Mouse (Mus musculus): Measurements from ENCODE around the gene Ltc4s. TPM values are rescaled to one million over a fixed set of nuclear protein-coding genes. Genes with fewer than 3 reads are reported as not detected.

The Ltc4s gene
- polyA plus RNA-seq (2014; fragmentation: Illumina TruSeq; extraction: RNeasy Lipid Tissue Mini Kit (QIAGEN cat#74804); ENCODE audit: low read depth, low replicate concordance), result not detected

DNA sequence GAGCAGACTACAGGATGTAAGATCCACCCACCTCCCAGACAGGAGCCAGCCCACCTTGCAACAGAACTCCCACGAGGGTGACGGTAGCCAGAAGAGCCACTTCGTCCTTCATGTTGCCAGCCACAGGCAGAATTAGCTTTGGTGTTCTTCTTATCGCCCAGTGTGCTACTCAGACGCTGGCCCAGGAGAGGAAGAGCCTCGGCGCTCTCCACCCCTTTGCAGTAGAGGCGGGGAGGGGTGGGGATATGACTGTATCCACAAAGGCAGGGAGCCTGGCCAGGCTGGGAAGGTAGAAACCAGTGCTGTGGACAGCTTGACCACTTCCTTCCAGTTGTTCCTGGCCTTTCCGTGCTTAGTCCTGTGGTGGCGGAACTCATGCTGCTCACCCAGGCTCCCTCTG lies at the start of gene Ltc4s:
TSS of gene Ltc4s (minus strand) at position 293 of the 400 bp plus-strand sequence.

DNA sequence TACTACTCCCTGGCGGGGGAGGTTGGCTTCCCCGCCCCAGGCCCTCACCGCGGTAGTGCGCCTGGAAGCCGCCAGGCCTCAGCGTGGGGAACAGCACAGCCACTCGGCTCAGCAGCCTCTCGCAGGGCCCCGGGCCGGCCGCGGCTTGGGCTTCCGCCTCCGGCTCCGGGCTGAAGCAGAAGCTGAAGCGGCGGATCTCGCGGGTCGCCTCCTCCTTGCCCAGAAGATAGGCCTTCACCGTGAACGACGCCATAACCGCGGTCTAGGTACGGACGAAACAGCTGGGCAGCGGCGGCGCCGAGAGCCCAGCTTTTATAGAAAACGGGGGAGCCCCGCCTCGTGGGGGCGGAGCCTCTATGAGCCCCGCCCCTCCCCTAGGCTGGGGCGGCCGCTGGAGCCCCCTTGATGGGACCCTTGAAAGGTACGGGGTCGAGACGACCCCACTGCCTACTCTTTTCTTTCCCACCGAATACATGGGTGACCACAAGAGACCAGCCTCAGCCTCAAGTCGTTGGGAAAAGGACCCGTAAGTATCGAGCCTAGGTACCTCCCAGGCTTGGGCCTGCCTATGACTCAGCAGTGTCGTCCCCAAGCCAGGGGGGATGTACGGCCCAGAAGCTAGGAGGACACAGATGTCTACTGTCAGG lies 27.8 kb downstream of the Ltc4s start, which contains the start of the genes Sqstm1 and Mgat4b:
TSS of gene Sqstm1 (minus strand) at position 323 of the 647 bp plus-strand sequence.
TSS of gene Mgat4b (plus strand) at position 386 of the 647 bp plus-strand sequence.

Other genes starting within 250 kb of the Ltc4s start
- gene Rnf130, start 213.3 kb downstream of the Ltc4s start, polyA plus RNA-seq (2014; fragmentation: Illumina TruSeq; extraction: RNeasy Lipid Tissue Mini Kit (QIAGEN cat#74804); ENCODE audit: low read depth, low replicate concordance), result 172 TPM
- gene Tbc1d9b, start 107.2 kb downstream of the Ltc4s start, polyA plus RNA-seq (2014; fragmentation: Illumina TruSeq; extraction: RNeasy Lipid Tissue Mini Kit (QIAGEN cat#74804); ENCODE audit: low read depth, low replicate concordance), result 5.1 TPM
- 0.72 TPM for gene Mrnip, start 64.2 kb downstream of the Ltc4s start, polyA plus RNA-seq (2014; fragmentation: Illumina TruSeq; extraction: RNeasy Lipid Tissue Mini Kit (QIAGEN cat#74804); ENCODE audit: low read depth, low replicate concordance)
- 315 TPM for gene Sqstm1, start 27.8 kb downstream of the Ltc4s start, polyA plus RNA-seq (2014; fragmentation: Illumina TruSeq; extraction: RNeasy Lipid Tissue Mini Kit (QIAGEN cat#74804); ENCODE audit: low read depth, low replicate concordance)
- gene Mgat4b, start 27.7 kb downstream of the Ltc4s start, polyA plus RNA-seq (2014; fragmentation: Illumina TruSeq; extraction: RNeasy Lipid Tissue Mini Kit (QIAGEN cat#74804); ENCODE audit: low read depth, low replicate concordance), result 2.6 TPM
- 5.1 TPM for gene Maml1, start 53.7 kb upstream of the Ltc4s start, polyA plus RNA-seq (2014; fragmentation: Illumina TruSeq; extraction: RNeasy Lipid Tissue Mini Kit (QIAGEN cat#74804); ENCODE audit: low read depth, low replicate concordance)
- gene Canx, start 87.1 kb upstream of the Ltc4s start, polyA plus RNA-seq (2014; fragmentation: Illumina TruSeq; extraction: RNeasy Lipid Tissue Mini Kit (QIAGEN cat#74804); ENCODE audit: low read depth, low replicate concordance), result 473 TPM
- gene Cby3, start 115.8 kb upstream of the Ltc4s start, polyA plus RNA-seq (2014; fragmentation: Illumina TruSeq; extraction: RNeasy Lipid Tissue Mini Kit (QIAGEN cat#74804); ENCODE audit: low read depth, low replicate concordance), result not detected
- gene Hnrnph1, start 138.4 kb upstream of the Ltc4s start, polyA plus RNA-seq (2014; fragmentation: Illumina TruSeq; extraction: RNeasy Lipid Tissue Mini Kit (QIAGEN cat#74804); ENCODE audit: low read depth, low replicate concordance), result 263 TPM
- gene Rufy1, start 192.5 kb upstream of the Ltc4s start, polyA plus RNA-seq (2014; fragmentation: Illumina TruSeq; extraction: RNeasy Lipid Tissue Mini Kit (QIAGEN cat#74804); ENCODE audit: low read depth, low replicate concordance), result 19.2 TPM